Mouse (Mus musculus) lung, postnatal 0 days (tissue): ENCODE data around the gene Engase.

ENCODE experiments used
- CTCF ChIP-seq: IDR thresholded peaks from 2 replicates; pipeline ENCODE4 v1.5.1; 2016; ENCODE audit warnings: antibody characterized with exemption, mild to moderate bottlenecking
- EP300 ChIP-seq: IDR thresholded peaks from 2 replicates; pipeline ENCODE4 v1.6.1; 2016; ENCODE audit warnings: antibody characterized with exemption, mild to moderate bottlenecking, control low read depth

DNA sequence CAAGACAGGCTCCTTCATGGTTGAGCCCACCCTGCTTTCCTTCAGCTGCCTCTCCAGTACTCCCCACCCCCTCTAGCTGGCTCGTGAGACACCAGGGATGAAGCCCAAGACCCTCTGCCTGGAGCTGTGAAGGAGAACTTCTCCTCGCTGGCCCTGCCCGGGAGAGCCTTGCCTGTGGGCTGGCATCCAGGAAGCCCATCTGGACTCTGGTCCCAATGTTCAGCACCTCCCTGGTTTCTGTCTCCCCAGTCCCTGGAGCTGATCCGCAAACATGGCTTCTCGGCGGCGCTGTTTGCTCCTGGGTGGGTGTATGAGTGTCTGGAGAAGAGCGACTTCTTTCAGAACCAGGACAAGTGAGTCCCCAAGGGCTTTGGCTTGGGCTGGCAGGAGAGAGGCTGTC, 7.5 kb downstream of the Engase start:
- no peak for TF ChIP-seq CTCF
- no peak for TF ChIP-seq EP300
